Mouse (Mus musculus) heart, embryonic 14.5 days (tissue): ENCODE results near the gene Tub. TPM values are rescaled to one million over a fixed set of nuclear protein-coding genes. Genes with fewer than 3 reads are reported as not detected.

Experiments
- ATAC-seq: fragments of 200-750 bp; cut with Nextera tagmentation; 2 replicates; pipeline ENCODE4 v1.8.0; 2017; ENCODE audit warnings: low read depth, moderate TSS enrichment; ENCODE audit not compliant: insufficient number of reproducible peaks, insufficient read depth, low FRiP score
- H3K27ac ChIP-seq, 2 experiments: fragments of 200-500 bp in 1 of 2; fragments of 300-500 bp in 1 of 2; sonication (generic) in 1 of 2; replicated peaks in 1 of 2; 2 replicates each; pipeline ENCODE4 v1.5.1; 2012 to 2014; ENCODE audit warnings: low read depth in 2 of 2, low read length in 2 of 2, control low read depth in 1 of 2, mild to moderate bottlenecking in 1 of 2, mixed read lengths in 1 of 2; ENCODE audit not compliant: control insufficient read depth in 1 of 2, insufficient read depth in 1 of 2
- H3K27me3 ChIP-seq: fragments of 300-500 bp; sonication (generic); 2 replicates; pipeline ENCODE4 v1.6.1; 2014; ENCODE audit warnings: mild to moderate bottlenecking, low read length, control low read depth; ENCODE audit not compliant: control insufficient read depth, insufficient read depth
- H3K36me3 ChIP-seq: fragments of 300-500 bp; sonication (generic); 2 replicates; pipeline ENCODE4 v1.6.1; 2014; ENCODE audit warnings: mild to moderate bottlenecking, control low read depth, low read length, mixed read lengths; ENCODE audit not compliant: control insufficient read depth, insufficient read depth
- H3K4me1 ChIP-seq, 2 experiments: fragments of 200-500 bp in 1 of 2; fragments of 300-500 bp in 1 of 2; sonication (generic) in 1 of 2; 2 replicates each; pipeline ENCODE4 v1.6.1; 2012 to 2014; ENCODE audit warnings: low read length in 2 of 2, control low read depth in 1 of 2, mixed read lengths in 1 of 2; ENCODE audit not compliant: control insufficient read depth in 2 of 2, insufficient read depth in 2 of 2
- H3K4me2 ChIP-seq: fragments of 300-500 bp; sonication (generic); 2 replicates; pipeline ENCODE4 v1.6.1; 2014; ENCODE audit warnings: mild to moderate bottlenecking, low read length
- H3K4me3 ChIP-seq, 2 experiments: fragments of 200-500 bp in 1 of 2; fragments of 300-500 bp in 1 of 2; sonication (generic) in 1 of 2; 2 replicates each; pipeline ENCODE4 v1.5.1; 2012 to 2014; ENCODE audit warnings: low read length in 2 of 2, mild to moderate bottlenecking in 2 of 2, control low read depth in 1 of 2, low read depth in 1 of 2, moderate library complexity in 1 of 2; ENCODE audit not compliant: control insufficient read depth in 1 of 2, insufficient read depth in 1 of 2
- H3K9ac ChIP-seq: fragments of 300-500 bp; sonication (generic); 2 replicates; pipeline ENCODE4 v1.6.1; 2014; ENCODE audit warnings: mild to moderate bottlenecking, low read length
- H3K9me3 ChIP-seq: fragments of 300-500 bp; sonication (generic); 2 replicates; pipeline ENCODE4 v1.6.1; 2016; ENCODE audit warnings: low read length, control low read depth; ENCODE audit not compliant: control insufficient read depth
- WGBS: fragments of 180-500 bp; shearing (Covaris S2); extraction: QIAGEN DNeasy Blood & Tissue Kit; methylation state at CpG from one replicate; pipeline ENCODE4 v1.1.7; 2014; 5-methylcytosine and 5-hydroxymethylcytosine counted together
- polyA plus RNA-seq: library from polyadenylated mRNA; unstranded; fragments of >200 nt; fragmentation: Nextera tagmentation; extraction: Ambion mirVana; gene quantifications from 2 replicates; pipeline ENCODE4 v1.2.1, GENCODE M21; 2014

The Tub gene
- polyA plus RNA-seq, 1 experiment from 2014 or later: 0.74 TPM

- Histone ChIP-seq H3K27me3 (no peaks in the 10 kb centered on the region), H3K27ac (no peak overlapping the region), H3K4me1 (no peaks in the 10 kb centered on the region), H3K4me2 (no peak overlapping the region), H3K36me3 (no peaks in the 10 kb centered on the region), H3K9me3 (no peaks in the 10 kb centered on the region), H3K9ac (no peak overlapping the region), H3K4me3 (no peak overlapping the region)
- ATAC-seq: no peak
- WGBS: 78% methylated on average over 2 of the region's 3 CpGs
Measured at GRCm38 (mm10) chr7:108985934-108986708, 36.0 kb downstream of the Tub start.

GRCm38 (mm10) chr7:108991207-108991606 lies 41.1 kb downstream of the Tub start:
- H3K4me3 ChIP-seq: no peak overlapping the region
- H3K27ac ChIP-seq: no peak overlapping the region
- H3K9ac ChIP-seq: no peak overlapping the region
- no peaks in the 10 kb centered on the region for H3K9me3 ChIP-seq
- no peak for ATAC-seq
- no peaks in the 10 kb centered on the region for H3K36me3 ChIP-seq
- no peak overlapping the region for H3K4me2 ChIP-seq
- no peaks in the 10 kb centered on the region for H3K27me3 ChIP-seq
- 72% methylated on average over 9 of the region's 9 CpGs for WGBS
- no peaks in the 10 kb centered on the region for H3K4me1 ChIP-seq

GRCm38 (mm10) chr7:108993230-108993629 lies 43.1 kb downstream of the Tub start:
- no peaks in the 10 kb centered on the region for H3K36me3 ChIP-seq
- WGBS: 47% methylated on average over 7 of the region's 7 CpGs
- H3K27me3 ChIP-seq: no peaks in the 10 kb centered on the region
- H3K27ac ChIP-seq: no peak overlapping the region
- no peak for ATAC-seq
- H3K4me2 ChIP-seq: no peak overlapping the region
- no peak overlapping the region for H3K9ac ChIP-seq
- H3K9me3 ChIP-seq: no peaks in the 10 kb centered on the region
- H3K4me3 ChIP-seq: no peak overlapping the region
- H3K4me1 ChIP-seq: no peaks in the 10 kb centered on the region

GRCm38 (mm10) chr7:108993881-108994291 lies 43.7 kb downstream of the Tub start:
- H3K4me3 ChIP-seq: no peak overlapping the region
- 87% methylated on average over 3 of the region's 3 CpGs for WGBS

GRCm38 (mm10) chr7:108996156-108996555 lies 46.0 kb downstream of the Tub start:
- Histone ChIP-seq H3K4me1 (no peaks in the 10 kb centered on the region), H3K4me3 (no peak overlapping the region), H3K27me3 (no peaks in the 10 kb centered on the region), H3K9me3 (no peaks in the 10 kb centered on the region), H3K27ac (no peak overlapping the region), H3K4me2 (no peak overlapping the region), H3K36me3 (no peaks in the 10 kb centered on the region), H3K9ac (no peak overlapping the region)
- WGBS: 75% methylated on average over 6 of the region's 6 CpGs
- ATAC-seq: no peak

More at GRCm38 (mm10) chr7:108993881-108994291, 43.7 kb downstream of the Tub start:
- Histone ChIP-seq H3K4me2 (no peak overlapping the region), H3K27ac (no peak overlapping the region), H3K9ac (no peak overlapping the region), H3K4me1 (no peaks in the 10 kb centered on the region), H3K36me3 (no peaks in the 10 kb centered on the region), H3K27me3 (no peaks in the 10 kb centered on the region), H3K9me3 (no peaks in the 10 kb centered on the region)
- no peak for ATAC-seq

GRCm38 (mm10) chr7:109000315-109000954 lies 50.3 kb downstream of the Tub start:
- ATAC-seq: no peak

GRCm38 (mm10) chr7:109001971-109002370 lies 51.8 kb downstream of the Tub start:
- WGBS: 73% methylated on average over 4 of the region's 4 CpGs
- ATAC-seq: no peak
- no peak overlapping the region for H3K4me3 ChIP-seq
- no peaks in the 10 kb centered on the region for H3K36me3 ChIP-seq
- H3K27ac ChIP-seq: no peak overlapping the region
- no peak overlapping the region for H3K4me2 ChIP-seq
- H3K4me1 ChIP-seq: no peaks in the 10 kb centered on the region
- H3K9ac ChIP-seq: no peak overlapping the region
- H3K9me3 ChIP-seq: no peaks in the 10 kb centered on the region
- no peaks in the 10 kb centered on the region for H3K27me3 ChIP-seq

More at GRCm38 (mm10) chr7:109000315-109000954, 50.3 kb downstream of the Tub start:
- Histone ChIP-seq H3K9me3 (no peaks in the 10 kb centered on the region), H3K36me3 (no peaks in the 10 kb centered on the region), H3K9ac (no peak overlapping the region), H3K4me3 (no peak overlapping the region), H3K4me1 (no peaks in the 10 kb centered on the region), H3K27ac (no peak overlapping the region), H3K27me3 (no peaks in the 10 kb centered on the region), H3K4me2 (no peak overlapping the region)
- 43% methylated on average over 4 of the region's 4 CpGs for WGBS
